Mouse (Mus musculus) B cell, adult (primary cell): ENCODE results near the gene Thada. TPM values are rescaled to one million over a fixed set of nuclear protein-coding genes. Genes with fewer than 3 reads are reported as not detected.

Source experiments
- total RNA-seq: library from RNA; stranded (reverse); gene quantifications from 4 replicates; pipeline ENCODE4 v1.2.4, GENCODE M21; 2023; ENCODE audit not compliant: inconsistent age

Thada gene
- 45.3 to 51.5 TPM (median 50.0 TPM) in 4 replicates for total RNA-seq

DNA sequence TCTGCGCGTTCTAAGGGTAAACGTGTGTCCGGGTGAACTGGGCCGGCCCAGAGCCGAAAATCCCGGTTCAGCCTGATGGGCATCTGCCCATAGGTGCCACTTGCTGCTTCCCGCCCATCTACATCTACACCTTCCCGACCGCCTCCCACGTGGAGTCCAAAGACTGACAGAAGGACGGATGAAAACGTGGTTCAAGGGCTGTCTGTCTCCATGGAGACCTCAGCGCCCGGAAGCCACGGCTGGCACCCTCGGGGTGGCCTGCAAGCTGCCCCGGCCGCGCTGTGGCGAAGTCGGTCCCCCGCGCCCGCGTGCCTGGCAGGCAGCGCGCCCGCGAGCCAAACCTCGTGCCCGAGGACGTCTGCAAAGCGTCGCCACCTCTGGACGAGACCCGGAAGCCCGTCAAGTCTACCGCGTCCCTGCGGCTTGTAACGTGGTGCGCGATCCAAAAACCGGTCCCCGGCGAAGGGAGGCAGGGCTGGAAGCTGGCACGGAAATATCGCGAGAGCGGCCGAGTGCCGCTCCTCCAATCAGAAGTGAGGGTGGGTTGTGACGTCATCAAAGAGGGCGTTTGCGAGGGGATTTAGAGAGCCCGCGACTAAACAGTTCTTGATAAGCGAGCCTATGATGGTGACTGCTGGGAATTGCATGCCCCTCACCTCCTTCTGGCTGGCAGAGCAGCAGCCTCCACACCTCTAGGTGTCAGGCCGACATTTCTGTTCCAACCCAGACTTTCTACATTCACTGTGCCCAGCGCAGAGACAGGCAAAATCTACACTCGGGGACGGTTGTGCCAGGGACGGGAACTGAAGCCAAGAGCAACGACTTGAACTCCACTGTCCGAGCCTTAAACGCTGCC is at the start of gene Thada:
Gene Thada, minus strand, starts transcription at position 453 of the 856 bp plus-strand sequence.

DNA sequence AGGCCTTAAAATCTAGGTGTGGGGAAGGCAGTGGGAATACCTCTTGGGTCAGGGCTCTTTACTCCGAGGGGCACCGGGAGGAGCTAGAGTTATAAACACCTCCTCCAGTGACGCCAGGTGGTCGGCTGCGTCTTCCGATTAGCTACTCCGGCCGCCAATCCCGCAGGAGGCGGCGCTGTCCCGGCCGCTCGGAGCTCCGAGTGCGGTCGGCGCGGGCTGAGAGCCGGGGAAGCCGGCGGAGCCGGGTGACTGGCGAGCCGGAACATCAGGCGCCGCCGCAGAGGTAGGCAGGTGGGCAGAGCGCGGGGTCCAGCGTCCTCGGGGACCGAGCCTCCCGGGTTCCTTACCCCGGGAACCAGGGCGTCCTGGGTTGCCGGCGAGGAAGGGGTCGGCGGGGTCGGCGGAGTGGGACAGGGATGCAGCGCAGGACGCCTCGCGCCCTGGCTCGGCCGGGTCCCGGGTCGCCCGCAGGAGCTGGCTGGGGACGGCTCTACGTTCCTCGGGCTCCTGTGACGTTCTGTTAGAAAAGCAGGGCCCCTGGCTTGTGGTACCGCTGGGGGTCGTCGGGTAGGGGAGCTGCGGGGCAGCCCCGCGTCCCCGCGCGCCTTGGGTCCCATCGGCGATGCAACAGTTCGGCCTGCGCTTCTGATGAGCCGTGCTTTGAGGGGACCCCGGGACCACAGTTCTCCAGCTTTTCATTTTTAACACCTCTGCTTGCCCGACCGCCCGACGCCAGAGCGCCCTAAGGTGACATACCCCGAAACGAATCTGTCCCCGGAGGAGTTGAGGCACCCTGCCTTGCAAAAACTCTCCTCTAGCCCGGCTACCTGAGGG is 45.9 kb upstream of the Thada start, which contains the start of gene Plekhh2:
Gene Plekhh2, plus strand, starts transcription at position 214 of the 834 bp plus-strand sequence.

DNA sequence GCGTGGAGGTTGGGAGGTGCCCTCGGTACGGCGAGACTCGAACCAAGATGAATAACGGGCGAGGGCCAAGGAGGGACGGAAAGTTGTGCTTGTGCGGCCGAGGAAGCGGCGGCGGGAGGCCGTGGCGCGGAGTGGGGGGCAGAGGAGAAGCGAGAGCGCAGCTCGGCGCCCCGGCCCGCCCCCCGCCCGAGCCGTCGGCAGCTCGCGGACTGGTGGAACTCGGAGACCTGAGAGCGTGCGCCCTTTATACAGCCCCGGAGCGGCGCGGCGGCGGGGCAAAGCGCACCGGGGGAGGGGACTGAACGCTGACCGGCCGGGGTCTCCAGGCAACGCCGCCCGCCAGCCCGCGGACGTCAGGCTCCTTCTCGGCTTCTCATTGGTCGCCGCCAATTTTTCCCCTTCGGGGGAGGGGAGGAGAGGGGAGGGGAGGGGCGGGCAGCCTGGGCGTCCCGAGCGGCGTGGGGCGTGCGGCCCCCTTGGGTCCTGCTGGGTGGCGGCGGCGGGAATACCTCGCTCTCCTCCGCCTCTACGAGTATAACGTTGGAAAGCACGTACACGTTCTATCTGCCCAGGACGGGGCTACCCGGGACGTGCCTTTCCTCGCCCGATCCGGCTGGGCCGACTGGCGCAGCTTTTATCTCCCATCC is 278.2 kb downstream of the Thada start, which contains the start of gene Zfp36l2:
Gene Zfp36l2, minus strand, starts transcription at position 221 of the 647 bp plus-strand sequence.

Other genes with a start within 250 kb of the Thada start
- not detected in 4 replicates for gene Plekhh2, start 45.7 kb upstream of the Thada start, total RNA-seq
- 0.61 to 0.63 TPM in 2 of 4 replicates, not detected in the others for gene Dync2li1, start 160.3 kb upstream of the Thada start, total RNA-seq
- gene Abcg8, start 210.1 kb upstream of the Thada start, total RNA-seq, result not detected in 4 replicates
- gene Abcg5, start 216.8 kb upstream of the Thada start, total RNA-seq, result not detected in 4 replicates